Mouse (Mus musculus) heart, adult 18-20 months (tissue): ENCODE measurements around the gene Esr2. TPM values are rescaled to one million over a fixed set of nuclear protein-coding genes. Genes with fewer than 3 reads are reported as not detected.
"Not testable (repeated sequence)": the region's sequence is repeated elsewhere in the genome, so short reads cannot be mapped to it uniquely, and the experiment has no call there.

Experiments used
- DNase-seq, 2 experiments: peaks; one replicate each; pipeline ENCODE4 v3.0.0; 2021 to 2022; ENCODE audit warnings: mixed read lengths in 1 of 2
- long read RNA-seq, 2 experiments: library from polyadenylated mRNA; stranded (forward); transcript quantifications; one replicate each; pipeline ENCODE4 v2.0.0; 2021
- total RNA-seq, 2 experiments: library from RNA; stranded (reverse); gene quantifications; 2 replicates each; pipeline ENCODE4 v1.2.3; 2021

Esr2 gene
- not detected for total RNA-seq
- long read RNA-seq, experiment 1: 0 reads
- long read RNA-seq, experiment 2: 0 reads

GRCm38 (mm10) chr12:76177000-76177863, at the start of gene Esr2:
Gene Esr2 (minus strand): TSS chr12:76177259.
- DNase-seq: peak in 1 of 2 experiments; percentile 35

GRCm38 (mm10) chr12:76222104-76222503, 45.0 kb upstream of the Esr2 start:
- DNase-seq: not testable (repeated sequence)

- no peak for DNase-seq
These were observed 39.7 kb upstream of the Esr2 start for GRCm38 (mm10) chr12:76216716-76217115.

DNA sequence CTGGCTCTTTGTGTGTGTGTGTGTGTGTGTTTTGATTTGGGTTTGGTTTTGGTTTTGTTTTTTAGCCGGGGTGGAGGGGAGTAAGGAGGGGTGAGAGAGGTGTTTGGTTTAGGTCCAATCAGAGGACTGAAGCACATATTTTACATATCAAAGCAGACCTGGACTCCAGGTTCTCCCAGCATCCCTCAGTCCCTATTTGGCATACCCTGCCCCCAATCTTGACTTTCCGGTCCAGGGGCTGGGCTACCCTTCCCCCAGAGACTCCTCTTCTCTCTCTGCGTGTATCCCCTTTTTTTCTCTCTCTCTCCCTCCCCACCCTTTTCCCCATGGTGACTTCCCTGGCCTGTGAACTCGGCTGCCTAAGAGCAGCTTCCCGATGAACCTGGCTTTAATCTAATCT, 38.1 kb upstream of the Esr2 start:
- DNase-seq: no peak

GRCm38 (mm10) chr12:76209429-76209974, 32.4 kb upstream of the Esr2 start:
- no peak for DNase-seq

DNA sequence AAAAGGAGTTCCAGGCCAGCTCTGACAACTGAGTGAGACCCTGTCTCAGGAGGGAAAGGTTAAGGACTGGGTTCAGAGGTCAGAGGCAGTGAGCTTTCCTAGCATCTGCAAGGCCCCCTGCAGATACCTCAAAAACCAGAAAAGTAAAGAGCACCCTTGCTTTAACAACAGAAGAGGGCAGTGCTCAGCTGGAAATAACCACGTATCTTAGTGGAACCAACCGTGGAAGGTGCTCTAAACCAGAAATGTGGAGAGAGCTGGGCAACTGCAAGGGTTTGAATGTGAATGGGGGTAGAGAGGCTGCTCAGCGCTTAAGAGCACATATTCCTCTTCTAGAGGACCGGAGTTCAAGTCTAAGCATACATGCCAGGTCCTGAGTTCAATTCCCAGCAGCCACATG, 23.3 kb upstream of the Esr2 start:
- no peak for DNase-seq

- no peak for DNase-seq
These were observed 20.0 kb upstream of the Esr2 start for GRCm38 (mm10) chr12:76197071-76197470.

DNA sequence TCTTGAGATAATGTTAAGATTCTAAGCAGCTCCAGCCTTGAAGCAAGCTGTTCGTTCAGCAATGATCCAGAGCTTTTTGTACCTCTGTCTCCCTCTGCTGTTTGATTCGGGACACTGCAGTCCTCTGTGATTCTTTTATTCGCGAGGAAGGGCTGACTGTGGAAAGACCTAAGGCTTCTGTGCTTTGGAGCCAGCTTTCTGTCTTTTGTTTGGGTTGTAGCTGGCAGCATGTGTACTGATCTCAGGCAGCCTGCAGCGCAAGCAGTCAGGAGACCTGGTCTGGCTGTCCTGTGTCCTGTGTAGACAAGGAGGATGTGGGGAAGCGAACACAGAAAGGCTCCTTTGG, 19.6 kb upstream of the Esr2 start:
- peak; percentile 62 to 90 for DNase-seq

GRCm38 (mm10) chr12:76195912-76196708, 19.1 kb upstream of the Esr2 start:
- DNase-seq: peak; percentile 83 to 90

DNA sequence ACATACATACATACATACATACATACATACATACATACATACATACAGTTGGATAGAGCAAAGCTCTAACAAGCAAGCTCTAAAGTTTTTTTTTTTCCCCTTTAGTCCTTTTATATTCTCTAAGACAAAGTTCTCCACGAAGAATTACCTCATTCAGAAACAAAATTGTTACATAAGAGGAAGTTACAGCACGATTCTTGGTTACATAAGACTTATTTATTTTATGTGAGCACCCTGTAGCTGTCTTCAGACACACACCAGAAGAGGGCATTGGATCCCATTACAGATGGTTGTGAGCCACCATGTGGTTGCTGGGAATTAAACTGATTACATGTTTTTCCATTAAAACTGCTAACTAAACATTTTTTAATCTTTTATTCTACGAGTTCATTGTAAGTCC, 17.5 kb upstream of the Esr2 start:
- no peak for DNase-seq

- DNase-seq: peak; percentile 47 to 63
These were observed 13.9 kb upstream of the Esr2 start for GRCm38 (mm10) chr12:76190940-76191339.

DNA sequence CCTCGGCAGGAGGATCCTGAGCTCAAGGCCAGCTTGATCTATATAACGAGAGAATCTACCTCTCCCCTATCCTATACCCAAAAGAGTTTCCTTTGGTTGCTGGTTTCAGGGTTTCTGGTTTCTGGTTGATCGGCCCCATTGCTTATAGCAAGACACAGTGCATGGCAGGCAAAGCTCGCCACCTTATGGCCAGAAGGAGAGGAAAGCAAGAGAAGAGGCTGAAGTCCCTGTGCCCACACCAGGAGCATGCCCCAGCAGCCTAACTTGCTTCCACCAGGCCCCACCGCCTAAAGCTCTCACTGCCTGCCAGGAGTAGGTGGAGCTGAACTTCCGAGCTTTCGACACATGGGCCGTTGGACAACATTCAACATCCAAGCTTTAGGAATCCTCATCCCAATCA, 10.8 kb upstream of the Esr2 start:
- DNase-seq: peak in 1 of 2 experiments; percentile 30

GRCm38 (mm10) chr12:76186473-76186872, 9.4 kb upstream of the Esr2 start:
- DNase-seq: no peak

GRCm38 (mm10) chr12:76185167-76185816, 8.2 kb upstream of the Esr2 start:
- DNase-seq: no peak

DNA sequence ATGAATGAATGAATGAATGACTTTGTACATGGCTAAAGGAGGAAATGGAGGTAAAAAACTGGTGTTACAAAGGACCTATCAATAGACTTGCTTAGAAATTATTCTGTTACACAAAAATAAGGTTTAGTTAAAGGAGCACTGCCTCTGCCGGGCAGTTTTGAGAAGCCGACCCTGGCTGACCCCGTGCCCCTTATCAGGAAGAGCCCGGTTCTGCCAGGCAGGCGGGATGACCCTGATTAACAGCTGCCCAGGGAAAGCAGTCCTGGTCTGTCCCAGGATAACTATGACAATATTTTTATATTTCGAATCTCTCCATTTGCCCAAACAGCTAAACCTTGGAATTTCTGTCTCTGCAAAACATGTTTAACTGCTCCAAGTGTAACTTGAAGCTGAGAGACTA, 7.2 kb upstream of the Esr2 start:
- no peak for DNase-seq

GRCm38 (mm10) chr12:76182831-76183230, 5.8 kb upstream of the Esr2 start:
- no peak for DNase-seq

DNA sequence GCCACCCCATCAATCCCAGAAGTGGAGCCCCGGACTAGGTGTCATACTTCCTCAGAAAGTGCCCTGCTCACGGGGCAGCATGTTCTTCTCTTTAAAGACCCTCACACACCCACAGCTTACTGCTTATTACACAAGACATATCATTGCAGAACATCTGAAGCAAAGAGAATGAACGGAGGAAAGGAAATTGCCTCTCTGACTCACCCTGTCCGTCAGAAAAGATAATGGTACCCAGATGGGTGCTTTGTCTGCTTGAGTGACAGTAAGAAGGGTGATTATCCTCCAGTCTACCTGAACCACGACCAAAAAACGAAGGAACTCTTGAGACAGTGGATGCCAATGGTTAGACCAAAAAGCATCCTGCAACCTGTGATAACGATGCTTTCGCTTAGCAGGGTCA, 4.4 kb upstream of the Esr2 start:
- DNase-seq: no peak

- no peak for DNase-seq
These were observed 3.4 kb upstream of the Esr2 start for GRCm38 (mm10) chr12:76180442-76180841.

- no peak for DNase-seq
These were observed 2.5 kb upstream of the Esr2 start for GRCm38 (mm10) chr12:76179527-76179926.

GRCm38 (mm10) chr12:76179051-76179450, 2.0 kb upstream of the Esr2 start:
- DNase-seq: no peak

- peak; percentile 51 to 80 for DNase-seq
These were observed 932 bp upstream of the Esr2 start for GRCm38 (mm10) chr12:76177864-76178518.

DNA sequence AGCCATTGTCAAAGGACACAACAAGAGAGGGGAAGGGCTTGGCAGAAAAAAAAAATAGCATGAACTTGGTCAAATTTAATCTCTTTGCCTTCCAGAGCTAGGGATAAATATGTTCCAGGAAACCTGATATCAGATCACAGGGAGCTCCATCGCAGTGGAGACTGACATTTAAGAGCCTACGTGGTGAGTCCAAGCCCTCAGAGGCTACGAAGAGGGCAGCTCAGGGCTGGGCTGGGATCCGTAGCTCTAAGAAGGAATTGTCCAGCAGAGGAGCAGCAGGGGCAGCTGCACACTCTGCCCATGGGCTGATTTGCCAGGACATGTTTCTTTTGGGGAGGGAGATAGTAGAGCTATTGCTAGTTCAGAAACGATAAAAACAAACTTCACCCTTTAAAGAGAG, 11.4 kb downstream of the Esr2 start:
- DNase-seq: no peak
